Mouse (Mus musculus): ENCODE measurements around the gene Hoxb5. TPM values are rescaled to one million over a fixed set of nuclear protein-coding genes. Genes with fewer than 3 reads are reported as not detected.

Gene Hoxb5
- total RNA-seq, 2 experiments from 2014 or later: 11.6 to 27.3 TPM

GRCm38 (mm10) chr11:96334002-96334364 is 30.8 kb downstream of the Hoxb5 start:
- no peak for DNase-seq (ENCODE audit: low spot score in 2 of 2)

- no peak for DNase-seq (ENCODE audit: low spot score in 2 of 2)
Measured at GRCm38 (mm10) chr11:96334998-96335397, 31.9 kb downstream of the Hoxb5 start.

GRCm38 (mm10) chr11:96336597-96336996 is 33.5 kb downstream of the Hoxb5 start:
- no peak for DNase-seq (ENCODE audit: low spot score in 2 of 2)

GRCm38 (mm10) chr11:96337026-96337425 is 33.9 kb downstream of the Hoxb5 start:
- no peak for DNase-seq (ENCODE audit: low spot score in 2 of 2)

GRCm38 (mm10) chr11:96338957-96339855 is 36.1 kb downstream of the Hoxb5 start:
- DNase-seq (ENCODE audit: low spot score in 2 of 2): peak; percentile 19 to 21

GRCm38 (mm10) chr11:96340698-96341365 is 37.7 kb downstream of the Hoxb5 start:
- peak; percentile 42 to 56 for DNase-seq (ENCODE audit: low spot score in 2 of 2)

GRCm38 (mm10) chr11:96341701-96342575 is 38.8 kb downstream of the Hoxb5 start:
- peak; percentile 53 to 72 for DNase-seq (ENCODE audit: low spot score in 2 of 2)

GRCm38 (mm10) chr11:96342576-96342930 is 39.4 kb downstream of the Hoxb5 start:
- DNase-seq (ENCODE audit: low spot score in 2 of 2): peak; percentile 20 to 36

DNA sequence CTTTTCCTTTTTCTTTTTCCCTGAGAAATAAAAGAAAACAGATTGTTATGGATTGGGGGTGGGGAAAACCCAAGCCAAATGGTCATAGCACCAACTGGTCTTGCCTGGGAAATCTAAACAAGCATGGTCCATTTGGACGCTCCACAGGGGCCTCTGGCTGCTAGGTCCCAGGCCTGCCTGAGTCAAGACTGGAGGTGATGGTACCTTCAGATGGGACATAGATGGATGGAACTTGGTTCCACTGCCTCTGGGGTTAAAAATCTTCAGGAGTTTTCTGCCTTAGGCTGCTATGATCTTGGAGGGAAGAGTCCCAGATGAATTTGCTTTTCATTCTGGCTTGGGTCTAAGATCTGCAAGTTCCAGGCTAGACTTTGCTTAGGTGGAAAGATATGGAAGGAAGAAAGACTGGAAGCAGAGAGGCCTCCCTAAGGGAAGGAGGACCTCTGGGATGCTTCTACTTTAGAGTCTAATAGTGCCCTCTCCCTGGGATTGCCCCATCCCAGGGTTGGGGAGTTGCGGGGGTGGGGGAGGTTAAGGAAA is 40.1 kb downstream of the Hoxb5 start:
- DNase-seq (ENCODE audit: low spot score in 2 of 2): peak; percentile 22 to 24

- DNase-seq (ENCODE audit: low spot score in 2 of 2): peak; percentile 40 to 57
Measured at GRCm38 (mm10) chr11:96344061-96344877, 41.1 kb downstream of the Hoxb5 start.

- DNase-seq (ENCODE audit: low spot score in 2 of 2): peak in 1 of 2 experiments; percentile 26
Measured at GRCm38 (mm10) chr11:96344878-96345159, 41.7 kb downstream of the Hoxb5 start.

- DNase-seq (ENCODE audit: low spot score in 2 of 2): peak; percentile 44 to 47
Measured at GRCm38 (mm10) chr11:96345220-96345892, 42.2 kb downstream of the Hoxb5 start.

- DNase-seq (ENCODE audit: low spot score in 2 of 2): peak; percentile 38 to 48
Measured at GRCm38 (mm10) chr11:96345893-96346806, 43.0 kb downstream of the Hoxb5 start.

DNA sequence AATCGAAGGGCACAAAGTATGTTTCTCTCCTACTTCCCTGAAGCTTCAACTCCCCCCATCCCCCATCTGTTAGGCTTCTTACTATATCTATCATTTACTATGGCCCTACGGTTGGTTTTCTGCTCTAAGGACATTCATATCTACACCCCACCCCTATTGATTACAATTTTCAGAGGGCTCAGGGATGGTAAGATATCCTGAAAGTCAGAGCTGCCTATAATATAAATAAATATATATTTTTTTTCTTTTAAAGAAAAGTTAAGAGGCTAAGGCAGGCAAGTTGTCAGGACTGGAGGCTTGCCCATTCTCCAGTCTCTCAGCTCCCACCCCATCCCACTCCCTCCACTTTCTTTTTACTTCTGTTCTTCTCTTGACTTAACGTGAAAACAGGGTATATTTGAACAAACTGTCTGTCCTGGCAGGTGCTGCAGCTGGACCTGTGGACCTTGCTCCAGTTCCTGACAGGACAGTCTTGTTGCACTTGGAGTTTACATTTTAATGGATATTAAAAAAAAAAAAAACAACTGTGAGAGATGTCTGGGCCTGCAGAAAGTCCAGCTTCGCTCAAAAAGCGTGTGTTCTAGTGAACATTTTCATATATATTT is 43.9 kb downstream of the Hoxb5 start:
- no peak for DNase-seq (ENCODE audit: low spot score in 2 of 2)

DNA sequence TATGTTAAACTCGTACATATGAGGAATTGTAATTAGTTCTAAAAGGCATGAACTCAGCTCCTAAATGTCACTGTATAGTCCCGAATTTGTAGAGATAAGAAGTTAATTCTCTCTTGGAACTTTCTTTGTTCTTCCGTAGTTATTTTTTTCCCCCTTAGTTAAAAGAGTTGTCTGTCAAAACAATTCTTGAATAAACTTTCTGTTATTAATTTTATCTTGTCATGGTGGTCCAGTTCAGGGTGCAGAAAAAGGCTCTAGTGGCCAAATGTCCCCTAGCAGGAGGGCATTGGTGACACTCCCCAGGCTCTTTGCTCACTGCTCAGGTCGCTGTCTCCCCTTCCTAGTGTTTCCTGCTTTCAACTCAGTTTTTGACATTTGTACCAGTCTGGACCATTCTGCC is 44.6 kb downstream of the Hoxb5 start:
- DNase-seq (ENCODE audit: low spot score in 2 of 2): no peak

GRCm38 (mm10) chr11:96348141-96348928 is 45.2 kb downstream of the Hoxb5 start:
- DNase-seq (ENCODE audit: low spot score in 2 of 2): peak; percentile 24 to 37

- DNase-seq (ENCODE audit: low spot score in 2 of 2): no peak
Measured at GRCm38 (mm10) chr11:96348988-96349387, 45.9 kb downstream of the Hoxb5 start.
